Mouse (Mus musculus): Measurements from ENCODE around the gene Snx30. TPM values are rescaled to one million over a fixed set of nuclear protein-coding genes. Genes with fewer than 3 reads are reported as not detected.

Gene Snx30
- total RNA-seq (2022): 1 to 10 TPM; 2.9 to 4.5 (median 3.8) TPM

DNA sequence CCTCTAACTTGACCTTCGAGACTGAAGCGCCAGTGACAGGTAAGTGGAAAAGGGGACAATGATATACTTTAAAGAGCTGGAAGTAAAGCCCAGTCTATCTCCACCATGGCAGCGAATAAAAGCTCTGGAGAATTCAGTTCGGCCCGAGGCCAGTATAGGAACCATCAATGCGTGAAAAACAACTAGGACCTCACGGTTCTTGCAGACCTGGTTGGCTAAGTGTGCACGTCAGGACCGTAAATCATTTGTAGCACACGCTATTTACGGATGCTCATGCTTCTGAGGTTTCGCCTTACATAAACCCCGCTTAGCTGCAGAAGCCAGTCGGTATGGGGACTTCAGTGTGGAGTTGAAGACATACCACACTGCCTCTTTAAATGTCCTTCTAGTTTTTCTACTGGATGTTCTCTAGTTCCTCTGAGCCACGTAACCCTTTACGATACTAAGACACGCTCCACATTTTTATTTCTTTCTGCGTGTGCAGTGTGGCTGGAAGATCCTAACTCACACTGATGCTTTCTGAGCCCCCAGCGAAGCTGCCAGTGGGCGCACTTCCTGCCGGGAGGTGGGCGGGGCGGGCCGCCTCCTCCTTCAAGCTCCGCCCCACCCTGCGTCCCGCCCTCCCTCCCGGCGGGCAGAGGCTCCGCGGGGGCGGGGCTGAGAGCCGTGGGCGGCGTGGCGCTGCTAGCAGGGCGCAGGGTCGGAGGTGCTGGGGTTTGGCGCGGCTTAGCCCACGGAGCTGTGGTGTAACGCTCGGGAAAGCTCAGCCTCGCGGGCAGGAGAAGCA lies at the start of gene Snx30:
Gene Snx30, plus strand, starts transcription at position 660 of the 787 bp plus-strand sequence.
- DNase-seq (ENCODE audit: low spot score in 2 of 2): peak; percentile 84 to 85

GRCm38 (mm10) chr4:59756332-59757082 lies 49.1 kb upstream of the Snx30 start:
- peak; percentile 60 to 70 for DNase-seq (ENCODE audit: low spot score in 2 of 2)

DNA sequence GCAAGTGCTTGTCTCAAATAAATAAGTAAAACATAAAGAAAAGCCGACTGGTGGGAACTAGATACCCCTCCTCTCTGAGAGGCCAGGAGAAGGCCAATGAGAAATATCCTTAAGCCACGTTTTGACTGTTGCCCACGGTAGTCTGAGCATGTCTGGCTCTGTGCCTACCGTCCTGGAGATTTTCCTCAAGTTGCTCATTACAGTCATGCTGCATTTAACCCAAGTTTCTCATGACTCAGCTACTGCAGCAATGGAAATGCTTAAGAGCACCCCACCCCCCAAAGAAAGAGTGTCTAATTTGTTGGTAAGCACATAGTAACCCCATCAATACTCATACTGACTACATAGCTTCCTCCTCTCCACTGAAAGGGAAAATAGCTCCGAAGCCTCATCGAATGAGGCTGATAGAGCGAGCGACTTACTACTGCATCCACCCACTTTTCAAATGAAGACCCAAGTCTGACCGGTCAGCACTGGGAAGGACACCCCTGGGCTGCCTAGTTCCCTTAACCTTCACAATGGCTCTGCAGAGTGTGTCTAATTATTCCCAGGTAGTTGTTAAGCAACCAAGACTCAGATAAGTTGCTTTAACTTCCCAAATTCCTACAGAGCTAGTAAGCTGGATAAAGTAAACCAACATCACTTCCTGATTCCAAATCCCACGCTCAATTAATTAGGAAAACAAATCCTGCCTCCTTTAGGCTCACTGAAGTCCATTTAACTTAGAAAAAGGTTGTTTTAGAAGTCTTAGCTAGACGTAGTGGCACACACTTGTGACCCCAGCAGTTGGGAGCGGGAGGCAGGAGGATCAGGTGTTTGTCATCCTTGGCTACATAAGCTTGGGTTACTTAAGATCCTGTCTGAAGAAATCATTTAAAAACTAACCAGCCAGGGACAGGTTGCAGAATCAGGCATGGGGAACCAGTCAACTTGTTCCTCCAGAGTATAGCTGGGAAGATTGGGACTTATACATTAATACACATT lies 47.9 kb upstream of the Snx30 start:
- DNase-seq (ENCODE audit: low spot score in 2 of 2): no peak

DNA sequence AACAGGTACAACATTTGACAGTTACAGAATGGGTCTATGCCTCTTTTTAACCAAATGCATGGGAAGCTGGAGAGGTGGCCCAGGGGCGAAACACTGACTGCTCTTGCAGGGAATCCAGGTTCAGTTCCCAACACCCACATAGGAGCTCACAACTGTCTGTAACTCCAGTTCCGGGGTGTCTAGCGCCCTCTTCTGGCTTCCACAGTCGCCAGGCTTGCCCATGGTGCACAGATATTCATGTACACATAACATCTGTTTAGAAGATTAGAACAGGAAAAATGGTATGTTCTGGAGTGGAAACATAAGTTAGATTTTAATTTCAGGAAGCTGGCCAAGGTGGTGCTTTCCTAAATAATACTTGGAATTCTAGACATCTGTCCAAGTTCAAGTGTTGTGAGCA lies 45.6 kb upstream of the Snx30 start:
- DNase-seq (ENCODE audit: low spot score in 2 of 2): no peak

- no peak for DNase-seq (ENCODE audit: low spot score in 2 of 2)
These were observed 44.8 kb upstream of the Snx30 start for GRCm38 (mm10) chr4:59760636-59761364.

DNA sequence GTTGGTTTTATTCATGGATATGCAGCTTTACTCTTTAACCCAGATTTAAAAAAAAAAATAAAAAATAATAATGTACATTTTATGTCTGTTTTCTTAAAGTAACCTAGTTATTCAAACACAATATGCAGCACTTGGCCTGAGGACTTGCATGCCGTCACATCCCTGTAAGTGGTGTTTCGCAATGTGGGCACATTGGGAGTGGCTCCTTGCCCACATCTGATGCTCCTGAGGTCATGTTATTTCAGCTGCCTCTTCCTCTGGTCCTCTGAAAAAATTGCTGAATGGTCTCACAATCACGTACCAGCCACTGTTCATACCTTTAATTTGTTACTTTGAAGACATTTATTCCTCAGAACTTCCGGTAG lies 44.3 kb upstream of the Snx30 start:
- DNase-seq (ENCODE audit: low spot score in 2 of 2): peak in 1 of 2 experiments; percentile 30

- DNase-seq (ENCODE audit: low spot score in 2 of 2): no peak
These were observed 40.7 kb upstream of the Snx30 start for GRCm38 (mm10) chr4:59764950-59765349.

DNA sequence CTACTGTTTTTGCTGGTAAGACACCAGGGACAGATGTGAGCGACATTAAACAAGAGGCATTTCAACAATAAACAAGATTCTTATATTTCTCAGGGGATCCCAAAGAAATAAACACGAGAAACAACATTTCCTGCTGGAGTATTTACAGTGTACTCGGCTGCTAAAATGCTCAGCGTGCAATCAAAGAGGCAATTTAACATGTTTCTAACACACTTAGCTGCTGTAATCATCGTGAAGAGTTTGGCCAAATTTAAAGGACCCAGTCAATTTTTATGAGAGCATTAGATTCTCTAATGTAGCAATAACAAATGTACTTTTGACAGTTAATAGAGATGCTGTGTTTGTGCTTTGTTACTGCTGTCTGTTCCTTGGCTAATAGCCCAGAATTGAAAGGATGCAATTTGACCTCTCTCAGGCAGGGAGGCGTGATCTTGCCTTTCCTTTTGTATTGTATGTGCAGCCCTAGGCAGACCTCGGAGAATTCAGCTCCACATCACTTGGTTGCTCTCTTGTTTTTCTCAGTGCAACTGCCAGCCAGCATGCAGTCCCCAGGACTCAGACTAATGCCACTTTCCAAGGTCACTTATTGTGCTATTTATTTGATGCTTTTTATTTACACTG lies 40.1 kb upstream of the Snx30 start:
- no peak for DNase-seq (ENCODE audit: low spot score in 2 of 2)

GRCm38 (mm10) chr4:59767717-59768116 lies 37.9 kb upstream of the Snx30 start:
- no peak for DNase-seq (ENCODE audit: low spot score in 2 of 2)

- DNase-seq (ENCODE audit: low spot score in 2 of 2): no peak
These were observed 33.3 kb upstream of the Snx30 start for GRCm38 (mm10) chr4:59772171-59772879.

GRCm38 (mm10) chr4:59777828-59778227 lies 27.8 kb upstream of the Snx30 start:
- DNase-seq (ENCODE audit: low spot score in 2 of 2): no peak

GRCm38 (mm10) chr4:59780568-59780967 lies 25.1 kb upstream of the Snx30 start:
- no peak for DNase-seq (ENCODE audit: low spot score in 2 of 2)

GRCm38 (mm10) chr4:59782853-59783684 lies 22.6 kb upstream of the Snx30 start:
- DNase-seq (ENCODE audit: low spot score in 2 of 2): no peak

DNA sequence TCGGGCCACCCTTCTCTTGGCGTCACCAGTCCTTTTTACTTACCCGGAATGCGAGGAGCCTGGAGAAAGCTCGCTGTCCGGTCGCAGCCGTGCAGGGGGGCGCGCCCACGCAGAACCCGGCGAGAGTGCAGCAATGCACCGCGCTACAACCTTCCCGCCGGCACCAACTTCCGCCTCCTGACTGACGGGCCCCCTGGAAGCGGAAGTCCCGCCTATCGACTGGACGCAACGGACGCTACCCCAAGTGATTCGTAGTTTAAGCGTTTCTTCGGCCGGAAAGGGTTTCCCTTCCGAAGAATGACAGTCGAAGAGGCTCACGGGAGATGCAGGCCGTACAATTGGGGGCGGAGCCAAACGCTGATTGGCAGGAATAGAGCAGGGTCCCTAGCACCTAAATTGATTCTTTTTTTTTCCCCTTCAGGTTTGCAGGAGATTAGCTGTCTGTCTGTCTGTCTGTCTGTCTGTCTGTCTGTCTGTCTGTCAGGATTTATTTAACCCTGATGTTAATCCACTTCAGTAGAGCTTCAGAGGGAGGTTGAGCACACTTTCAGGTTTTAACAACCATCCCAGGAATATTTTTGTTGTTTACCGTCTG lies 21.9 kb upstream of the Snx30 start:
- peak; percentile 87 to 92 for DNase-seq (ENCODE audit: low spot score in 2 of 2)

DNA sequence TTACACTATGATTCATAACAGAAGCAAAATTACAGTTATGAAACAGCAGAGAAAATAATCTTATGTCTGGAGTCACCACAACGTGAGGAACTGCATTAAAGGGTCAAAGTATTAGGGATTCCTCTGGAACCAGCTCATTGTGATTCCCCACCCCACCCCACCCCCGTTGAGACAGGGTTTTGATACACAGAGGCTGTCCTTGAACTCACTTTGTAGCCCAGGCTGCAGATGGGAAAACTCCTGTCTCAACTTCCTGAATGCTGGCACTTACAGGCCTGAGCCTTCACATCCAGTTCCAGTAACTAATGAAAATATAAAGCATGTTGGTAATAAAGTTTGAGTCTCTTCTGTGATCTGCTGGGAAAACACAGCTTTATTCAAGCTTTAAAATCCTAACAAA lies 20.2 kb upstream of the Snx30 start:
- no peak for DNase-seq (ENCODE audit: low spot score in 2 of 2)

DNA sequence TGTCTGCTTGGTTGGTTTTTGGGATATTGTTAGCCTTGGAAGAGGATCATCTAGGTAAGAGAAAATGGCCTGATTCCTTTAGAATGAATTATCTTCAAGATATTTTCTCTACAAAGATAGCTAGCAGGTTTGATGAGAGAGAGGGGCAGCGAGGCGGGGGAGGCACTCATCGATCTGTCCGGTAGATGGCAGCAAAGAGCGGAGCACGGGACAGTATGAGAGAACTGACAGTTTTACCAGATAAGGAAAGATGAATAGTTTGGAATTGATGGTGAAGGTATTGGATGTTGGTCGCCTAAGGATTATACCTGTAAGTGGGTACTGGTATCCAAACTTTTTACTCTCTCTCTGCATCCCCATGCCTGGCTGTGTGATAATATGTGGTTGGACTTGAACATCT lies 19.0 kb upstream of the Snx30 start:
- peak; percentile 48 to 50 for DNase-seq (ENCODE audit: low spot score in 2 of 2)

- no peak for DNase-seq (ENCODE audit: low spot score in 2 of 2)
These were observed 18.5 kb upstream of the Snx30 start for GRCm38 (mm10) chr4:59787126-59787525.

- DNase-seq (ENCODE audit: low spot score in 2 of 2): no peak
These were observed 16.6 kb upstream of the Snx30 start for GRCm38 (mm10) chr4:59789015-59789414.

All from gastrocnemius, adult 8-10 months (tissue).